Mouse (Mus musculus) myocyte (in vitro differentiated cells): ENCODE data around the gene Wdr18.

Experiments
- POLR2A ChIP-seq: IDR thresholded peaks from one replicate; pipeline ENCODE4 v1.6.1; 2011; ENCODE audit warnings: low read depth, mild to moderate bottlenecking, control low read depth, moderate library complexity; ENCODE audit not compliant: insufficient read length
- SRF ChIP-seq: IDR thresholded peaks from one replicate; pipeline ENCODE4 v1.6.1; 2011; ENCODE audit warnings: low read depth; ENCODE audit not compliant: control insufficient read depth, insufficient read length

DNA sequence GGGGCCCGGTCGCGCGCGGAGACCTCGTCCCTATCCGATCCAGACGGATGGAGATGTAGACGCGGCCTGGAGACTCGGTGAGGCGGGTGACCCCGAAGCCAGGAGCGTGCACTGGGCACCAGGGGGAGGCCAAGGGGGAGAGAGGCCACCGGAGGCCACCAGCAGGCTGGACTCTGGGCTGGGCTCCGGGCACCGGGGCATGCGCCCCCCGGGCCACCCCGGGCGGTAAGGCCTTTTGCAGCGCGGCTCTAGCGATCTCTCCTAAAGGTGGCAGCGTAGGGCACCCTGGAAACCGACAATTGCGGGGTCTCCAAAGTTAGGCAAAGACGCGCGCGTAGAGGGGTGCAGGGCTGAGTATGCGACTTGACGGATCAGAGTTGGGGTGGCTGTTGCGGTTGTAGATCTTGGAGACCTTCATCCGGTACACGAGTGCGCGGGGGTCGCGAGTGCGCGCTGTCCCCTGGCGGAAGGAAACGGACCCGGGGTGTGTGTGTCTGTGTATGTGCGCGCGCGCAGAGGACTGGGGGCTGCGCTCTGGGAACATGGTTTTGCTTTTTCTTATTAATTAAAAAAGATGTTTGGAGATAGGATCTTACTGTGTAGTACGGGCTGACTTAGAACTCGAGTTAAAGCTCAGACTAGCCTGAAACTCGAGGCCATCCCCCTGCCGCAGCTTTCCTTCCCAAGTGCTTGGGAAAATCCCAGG lies 32.5 kb upstream of the Wdr18 start:
- TF ChIP-seq SRF (no peak), POLR2A (no peak)
